In genomic region chr19:56562433-56563138, GRCm38 (mm10) we compare ENCODE assay signal across 16 mouse cellular contexts.
"Had no signal": no experiment of that assay in that cellular context is flagged by ENCODE, and none has a peak within 500 bp of the region (broad histone marks: within the 10 kb centered on the region; RNA-seq: fewer than 3 reads in every experiment).

No protein-coding gene starts in this region.

- H3K36me3 ChIP-seq: neural tube, embryonic 15.5 days had no signal

- ATAC-seq: hindbrain, embryonic 16.5 days had no signal

- DNase-seq: kidney, adult 8-10 months; kidney, postnatal 36 days; lung, embryonic 14.5 days; lung, postnatal 10 days; right cerebral cortex, postnatal 4 days; thymus, adult 2 months; thymus, postnatal 36 days had no signal

- H3K27ac ChIP-seq: layer of hippocampus, adult 2 months; limb, embryonic 10.5 days; macrophage; midbrain, embryonic 12.5 days; neural tube, embryonic 15.5 days; stomach, embryonic 15.5 days had no signal

- H3K4me3 ChIP-seq: layer of hippocampus, adult 2 months; limb, embryonic 10.5 days; megakaryocyte, embryonic 14.5 days; midbrain, embryonic 12.5 days; myocyte; neural tube, embryonic 15.5 days; stomach, embryonic 15.5 days had no signal

- H3K9ac ChIP-seq: lung, embryonic 14.5 days; midbrain, embryonic 12.5 days; neural tube, embryonic 15.5 days; stomach, embryonic 15.5 days had no signal

- H3K4me1 ChIP-seq: limb, embryonic 10.5 days had no signal

- H3K27me3 ChIP-seq: megakaryocyte, embryonic 14.5 days; midbrain, embryonic 12.5 days; neural tube, embryonic 15.5 days; stomach, embryonic 15.5 days had no signal

- H3K9me3 ChIP-seq: limb, embryonic 10.5 days; megakaryocyte, embryonic 14.5 days; midbrain, embryonic 12.5 days; neural tube, embryonic 15.5 days; stomach, embryonic 15.5 days had no signal

- H3K4me2 ChIP-seq: lung, embryonic 14.5 days; midbrain, embryonic 12.5 days; neural tube, embryonic 15.5 days; stomach, embryonic 15.5 days had no signal
